Mouse (Mus musculus) ES-E14 (cell line): ENCODE results near the gene Cfap57. TPM values are rescaled to one million over a fixed set of nuclear protein-coding genes. Genes with fewer than 3 reads are reported as not detected.
"Not testable (repeated sequence)": the region's sequence is repeated elsewhere in the genome, so short reads cannot be mapped to it uniquely, and the experiment has no call there.

Source experiments
- DNase-seq: peaks from one replicate; pipeline ENCODE4 v3.0.0-alpha.2; 2013; ENCODE audit warnings: low read depth, low spot score
- H3K27ac ChIP-seq: 2 replicates; pipeline ENCODE4 v1.5.1; 2012; ENCODE audit warnings: low read depth, mild to moderate bottlenecking, low read length, moderate library complexity, mixed read lengths; ENCODE audit not compliant: poor library complexity, insufficient read depth, severe bottlenecking
- H3K36me3 ChIP-seq: 2 replicates; pipeline ENCODE4 v1.6.1; 2012; ENCODE audit warnings: mild to moderate bottlenecking, low read length, moderate library complexity, mixed read lengths; ENCODE audit not compliant: control insufficient read depth, poor library complexity, insufficient read depth, severe bottlenecking
- H3K4me1 ChIP-seq, 2 experiments: fragments of 150-350 bp in 1 of 2; sonication (generic) in 1 of 2; 2 replicates each; pipeline ENCODE4 v1.6.1; 2012; ENCODE audit warnings: low read length in 2 of 2, mild to moderate bottlenecking in 1 of 2, mixed read lengths in 1 of 2; ENCODE audit not compliant: control insufficient read depth in 2 of 2, insufficient read depth in 2 of 2, poor library complexity in 1 of 2
- H3K4me3 ChIP-seq, 2 experiments: fragments of 150-350 bp in 1 of 2; sonication (generic) in 1 of 2; 2 replicates each; pipeline ENCODE4 v1.5.1; 2012; ENCODE audit warnings: low read length in 2 of 2, low read depth in 1 of 2, mild to moderate bottlenecking in 1 of 2, mixed read lengths in 1 of 2; ENCODE audit not compliant: insufficient read depth in 1 of 2, poor library complexity in 1 of 2, severe bottlenecking in 1 of 2
- H3K9ac ChIP-seq: 2 replicates; pipeline ENCODE4 v1.6.1; 2012; ENCODE audit warnings: low read depth, mild to moderate bottlenecking, low read length, mixed read lengths; ENCODE audit not compliant: poor library complexity, insufficient read depth, severe bottlenecking
- H3K9me3 ChIP-seq: fragments of 150-350 bp; sonication (generic); 2 replicates; pipeline ENCODE4 v1.6.1; 2012; ENCODE audit warnings: low read depth, mild to moderate bottlenecking, low read length; ENCODE audit not compliant: control insufficient read depth, insufficient read depth
- CHD2 ChIP-seq: IDR thresholded peaks from 2 replicates; pipeline ENCODE4 v1.6.1; 2014; ENCODE audit warnings: mild to moderate bottlenecking, low read depth, low read length, inconsistent platforms
- HCFC1 ChIP-seq: IDR thresholded peaks from 2 replicates; pipeline ENCODE4 v1.6.1; 2012; ENCODE audit warnings: low read length, inconsistent platforms, borderline replicate concordance; ENCODE audit not compliant: insufficient read depth
- MAFK ChIP-seq: IDR thresholded peaks from 2 replicates; pipeline ENCODE4 v1.6.1; 2014; ENCODE audit warnings: mild to moderate bottlenecking, low read depth, low read length, inconsistent platforms; ENCODE audit not compliant: insufficient read depth
- ZC3H11A ChIP-seq: IDR thresholded peaks from 2 replicates; pipeline ENCODE4 v1.6.1; 2012; ENCODE audit warnings: low read depth, mild to moderate bottlenecking, inconsistent platforms, low read length, borderline replicate concordance
- ZNF384 ChIP-seq: IDR thresholded peaks from 2 replicates; pipeline ENCODE4 v1.6.1; 2012; ENCODE audit warnings: low read depth, low read length, inconsistent platforms
- in situ Hi-C, 2 experiments: fragments of 600-800 bp; cut with MboI; formaldehyde crosslinking; loops; one replicate each; pipeline ENCODE4 v1.15.1; 2025; ENCODE audit warnings: low sequenced_read_pairs in 2 of 2, inconsistent platforms in 1 of 2; ENCODE audit not compliant: unreplicated experiment in 2 of 2
- total RNA-seq: library from RNA; depleted of rRNA; stranded (reverse); fragments of 300-350 nt; gene quantifications from 2 replicates; pipeline ENCODE4 v1.2.3, GENCODE M21; 2012

The Cfap57 gene
- total RNA-seq, 1 experiment, result 0.18 TPM

DNA sequence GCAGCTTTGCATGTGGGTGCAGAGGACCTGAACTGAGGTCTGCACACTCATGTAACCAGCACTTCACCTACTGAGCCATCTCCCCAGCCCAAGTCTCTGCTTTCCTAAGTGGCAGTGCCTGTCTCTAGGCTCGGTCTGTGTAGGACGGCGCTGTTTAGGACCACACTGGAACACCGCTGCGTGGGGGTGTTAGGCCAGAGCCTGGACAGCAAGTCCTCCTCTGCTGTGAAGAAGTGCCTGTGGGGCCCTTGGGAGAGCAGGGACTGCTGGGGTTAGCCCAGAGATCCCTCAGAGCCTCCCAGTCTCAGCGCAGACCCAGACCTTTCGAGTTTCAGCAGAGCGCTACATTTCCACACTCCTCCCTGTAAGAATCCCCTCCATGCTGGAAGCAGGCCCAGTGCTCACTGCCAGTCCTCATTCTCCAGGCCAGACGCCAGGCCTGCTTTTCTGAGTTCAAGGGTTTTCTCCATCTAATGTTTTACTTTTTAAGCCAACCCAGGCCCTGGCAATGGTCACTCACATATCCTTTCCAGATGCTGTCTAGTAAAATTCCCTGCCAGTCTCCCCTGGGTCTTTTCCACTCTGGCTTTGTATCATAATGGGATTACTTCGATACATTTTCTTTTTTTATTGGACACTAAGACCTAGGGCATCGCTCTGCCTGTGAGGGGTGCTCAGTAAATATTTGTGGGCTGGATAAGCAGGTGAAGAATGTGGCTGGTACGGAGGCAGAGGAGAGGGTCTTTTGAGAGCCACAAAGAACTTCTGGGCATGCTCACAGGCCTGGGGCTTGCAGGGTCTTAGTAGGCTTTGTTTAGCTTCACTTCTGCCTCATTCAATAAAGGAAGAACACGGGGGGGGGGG lies 56.3 kb downstream of the Cfap57 start:
- no peak for DNase-seq
- H3K36me3 ChIP-seq, result no peaks in the 10 kb centered on the region
- no peak overlapping the region for H3K9ac ChIP-seq
- H3K27ac ChIP-seq, result no peak overlapping the region
- no peak overlapping the region for H3K4me3 ChIP-seq
- in situ Hi-C loops, result loop anchor here in 1 of 2 experiments (10.0 kb wide), 1 partner anchor 109 kb away; the partner anchor contains the start of gene Mpl
- no peaks in the 10 kb centered on the region for H3K9me3 ChIP-seq
- TF ChIP-seq ZC3H11A (no peak), CHD2 (no peak), ZNF384 (no peak), HCFC1 (no peak), MAFK (no peak)
- peaks cover 0 to 3% of the 10 kb centered on the region in 2 experiments; a peak in 1 of 4 replicates for H3K4me1 ChIP-seq

DNA sequence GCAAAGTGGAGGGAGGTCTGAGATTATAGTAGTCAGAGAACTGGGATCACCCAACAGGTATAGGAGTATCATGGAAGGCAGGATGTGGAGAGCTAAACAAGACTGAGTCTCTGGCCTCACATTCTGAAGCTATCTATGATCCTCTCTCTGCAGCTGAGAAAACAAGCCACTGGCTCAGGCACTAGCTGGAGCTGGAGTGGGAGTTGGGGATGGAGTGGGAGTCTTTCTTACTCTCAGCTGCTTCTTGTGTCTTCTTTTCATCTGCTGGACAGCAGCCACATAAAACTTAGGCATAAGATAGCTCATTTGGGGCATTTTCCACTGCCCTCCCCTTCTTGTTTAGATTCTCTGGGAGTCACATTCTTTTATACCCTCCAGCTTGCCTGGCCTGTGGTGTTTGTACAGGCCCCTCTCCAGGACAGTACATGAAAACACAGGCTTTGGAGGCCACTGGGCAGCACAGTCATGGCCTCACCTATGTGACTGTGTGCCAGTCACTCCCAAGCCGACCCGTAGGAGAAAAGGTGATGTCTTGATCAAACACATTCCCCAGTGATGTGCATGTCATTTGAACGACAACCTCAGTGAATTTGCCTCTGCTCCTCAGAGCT lies 67.4 kb downstream of the Cfap57 start:
- in situ Hi-C loops, result no loop called here
- DNase-seq, result no peak
- TF ChIP-seq ZC3H11A (no peak), CHD2 (no peak), HCFC1 (no peak), MAFK (no peak), ZNF384 (no peak)
- Histone ChIP-seq H3K9ac (no peak overlapping the region), H3K27ac (no peak overlapping the region), H3K36me3 (no peaks in the 10 kb centered on the region), H3K4me1 (no peaks in the 10 kb centered on the region), H3K4me3 (no peak overlapping the region), H3K9me3 (no peaks in the 10 kb centered on the region)

GRCm38 (mm10) chr4:118548130-118548480 lies 72.5 kb downstream of the Cfap57 start:
- in situ Hi-C loops, H3K27ac ChIP-seq, DNase-seq, H3K4me1 ChIP-seq, H3K9ac ChIP-seq, H3K36me3 ChIP-seq, H3K9me3 ChIP-seq, H3K4me3 ChIP-seq: not testable (repeated sequence)

DNA sequence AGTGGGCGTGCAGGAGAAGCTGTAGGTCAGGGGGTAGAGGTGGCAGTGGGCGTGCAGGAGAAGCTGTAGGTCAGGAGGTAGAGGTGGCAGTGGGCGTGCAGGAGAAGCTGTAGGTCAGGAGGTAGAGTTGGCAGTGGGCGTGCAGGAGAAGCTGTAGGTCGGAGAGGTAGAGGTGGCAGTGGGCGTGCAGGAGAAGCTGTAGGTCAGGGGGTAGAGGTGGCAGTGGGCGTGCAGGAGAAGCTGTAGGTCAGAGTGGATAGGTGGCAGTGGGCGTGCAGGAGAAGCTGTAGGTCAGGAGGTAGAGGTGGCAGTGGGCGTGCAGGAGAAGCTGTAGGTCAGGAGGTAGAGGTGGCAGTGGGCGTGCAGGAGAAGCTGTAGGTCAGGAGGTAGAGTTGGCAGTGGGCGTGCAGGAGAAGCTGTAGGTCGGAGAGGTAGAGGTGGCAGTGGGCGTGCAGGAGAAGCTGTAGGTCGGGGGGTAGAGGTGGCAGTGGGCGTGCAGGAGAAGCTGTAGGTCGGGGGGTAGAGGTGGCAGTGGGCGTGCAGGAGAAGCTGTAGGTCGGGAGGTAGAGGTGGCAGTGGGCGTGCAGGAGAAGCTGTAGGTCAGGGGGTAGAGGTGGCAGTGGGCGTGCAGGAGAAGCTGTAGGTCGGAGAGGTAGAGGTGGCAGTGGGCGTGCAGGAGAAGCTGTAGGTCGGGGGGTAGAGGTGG lies 73.0 kb downstream of the Cfap57 start:
- not testable (repeated sequence) for H3K9me3 ChIP-seq, H3K4me3 ChIP-seq

More for the DNA sequence above, 73.0 kb downstream of the Cfap57 start:
- H3K4me1 ChIP-seq, H3K9ac ChIP-seq, in situ Hi-C loops, DNase-seq, H3K27ac ChIP-seq, H3K36me3 ChIP-seq: not testable (repeated sequence)
